Mouse (Mus musculus) Patski (cell line): ENCODE measurements around the gene Cdhr4. TPM values are rescaled to one million over a fixed set of nuclear protein-coding genes. Genes with fewer than 3 reads are reported as not detected.

ENCODE experiments used
- ATAC-seq: fragments of 100-300 bp; one replicate; pipeline ENCODE4 v1.8.0; 2021
- CTCF ChIA-PET: fragments of 350-600 bp; sonication (Branson Sonifier 250); formaldehyde crosslinking; loops from one replicate; lab custom pipeline; 2022; ENCODE audit warnings: inconsistent platforms; lab: Charles Lee
- POLR2A ChIA-PET: fragments of 350-600 bp; sonication (Branson Sonifier 250); formaldehyde crosslinking; loops from one replicate; lab custom pipeline; 2022; ENCODE audit warnings: antibody characterized with exemption, inconsistent platforms; lab: Charles Lee
- DNase-seq: peaks from one replicate; pipeline ENCODE4 v3.0.0-alpha.2; 2011; ENCODE audit warnings: low read depth, low spot score
- H3K27me3 ChIP-seq: fragments of 371-371 bp; one replicate; pipeline ENCODE4 v1.5.1; 2021
- CTCF ChIP-seq: fragments of 100-300 bp; IDR thresholded peaks from one replicate; pipeline ENCODE4 v1.5.1; 2021
- in situ Hi-C: fragments of 300-500 bp; cut with MboI; formaldehyde crosslinking; loops from 3 replicates; pipeline ENCODE4 v1.11.1; 2018; ENCODE audit warnings: low pct_unique_long_range_greater_than_20kb, mixed read lengths
- polyA plus RNA-seq: library from polyadenylated mRNA; unstranded; gene quantifications from one replicate; pipeline ENCODE4 v1.2.3, GENCODE M21; 2021

Gene Cdhr4
- polyA plus RNA-seq, 1 experiment from 2014 or later: not detected

- TF ChIP-seq CTCF: no peak
- DNase-seq: no peak
- in situ Hi-C loops: loop anchor here (5.0 kb wide), 1 partner anchor 54 kb away; the partner anchor contains the start of gene Mst1r
- ChIA-PET POLR2A (interaction anchor here (1.3 kb wide), 1 partner anchor 57 kb away, joined by 3 read pairs; no protein-coding TSS in a partner anchor), CTCF (interaction anchor here (1.0 to 4.6 kb wide), 13 partner anchors 10 to 106 kb away, joined by 3 to 65 read pairs (median 4); partner anchors contain the start of genes Mst1r and Uba7)
- H3K27me3 ChIP-seq: no peaks in the 10 kb centered on the region
- ATAC-seq: no peak
Observed at GRCm38 (mm10) chr9:107961351-107961762, 30.9 kb upstream of the Cdhr4 start.

- ATAC-seq (no peak), DNase-seq (no peak)
- in situ Hi-C loops: loop anchor here (5.0 kb wide), 1 partner anchor 55 kb away; the partner anchor contains the start of gene Mst1r
- CTCF ChIA-PET: interaction anchor here (1.0 to 4.6 kb wide), 12 partner anchors 10 to 89 kb away, joined by 3 to 65 read pairs (median 4); partner anchors contain the start of genes Mst1r and Uba7
- no peaks in the 10 kb centered on the region for H3K27me3 ChIP-seq
- peak; percentile 67 for TF ChIP-seq CTCF
- POLR2A ChIA-PET: interaction anchor here (1.3 kb wide), 1 partner anchor 57 kb away, joined by 3 read pairs; no protein-coding TSS in a partner anchor
Observed at GRCm38 (mm10) chr9:107961881-107962280, 30.4 kb upstream of the Cdhr4 start.

- ATAC-seq: no peak
- TF ChIP-seq CTCF: no peak
- in situ Hi-C loops: loop anchor here (5.0 kb wide), 1 partner anchor 56 kb away; the partner anchor contains the start of gene Mst1r
- no peaks in the 10 kb centered on the region for H3K27me3 ChIP-seq
- POLR2A ChIA-PET: interaction anchor here (1.1 to 1.5 kb wide), 3 partner anchors 10 to 58 kb away, joined by 3 to 4 read pairs (median 4); partner anchors contain the start of gene Gm20661
- CTCF ChIA-PET: interaction anchor here (0.9 to 4.6 kb wide), 6 partner anchors 11 to 88 kb away, joined by 3 to 65 read pairs (median 9); partner anchors contain the start of genes Mst1r and Uba7
- DNase-seq: no peak
Observed at GRCm38 (mm10) chr9:107962916-107963315, 29.4 kb upstream of the Cdhr4 start.

GRCm38 (mm10) chr9:107963700-107964099 is 28.6 kb upstream of the Cdhr4 start:
- TF ChIP-seq CTCF: peak; percentile 96
- peak; percentile 51 for DNase-seq
- in situ Hi-C loops: loop anchor here (5.0 kb wide), 1 partner anchor 56 kb away; the partner anchor contains the start of gene Mst1r
- H3K27me3 ChIP-seq: no peaks in the 10 kb centered on the region
- ChIA-PET CTCF (interaction anchor here (0.8 to 4.6 kb wide), 8 partner anchors 11 to 90 kb away, joined by 3 to 65 read pairs (median 4); partner anchors contain the start of genes Amigo3, Gm20661, Mst1r and Uba7), POLR2A (interaction anchor here (1.5 kb wide), 2 partner anchors 9 to 19 kb away, joined by 3 to 4 read pairs; partner anchors contain the start of gene Gm20661)
- ATAC-seq: peak; percentile 57

GRCm38 (mm10) chr9:107964681-107965080 is 27.6 kb upstream of the Cdhr4 start:
- in situ Hi-C loops: loop anchor here (5.0 kb wide), 2 partner anchors 57 to 93 kb away; partner anchors contain the start of gene Mst1r
- no peak for DNase-seq
- ChIA-PET CTCF (interaction anchor here (0.9 to 1.3 kb wide), 2 partner anchors 89 to 102 kb away, joined by 3 read pairs; partner anchors contain the start of gene Amigo3), POLR2A (interaction anchor here (1.5 kb wide), 1 partner anchor 8 kb away, joined by 3 read pairs; no protein-coding TSS in a partner anchor)
- no peak for TF ChIP-seq CTCF
- no peak for ATAC-seq
- no peaks in the 10 kb centered on the region for H3K27me3 ChIP-seq

GRCm38 (mm10) chr9:107966676-107967075 is 25.6 kb upstream of the Cdhr4 start:
- in situ Hi-C loops: loop anchor here (5.0 kb wide), 1 partner anchor 91 kb away; no protein-coding TSS in a partner anchor
- ChIA-PET CTCF (interaction anchor here (1.1 to 1.4 kb wide), 2 partner anchors 60 to 62 kb away, joined by 3 to 4 read pairs; partner anchors contain the start of gene Mst1r), POLR2A (no interaction called here)
- no peak for ATAC-seq
- no peak for DNase-seq
- no peak for TF ChIP-seq CTCF
- H3K27me3 ChIP-seq: no peaks in the 10 kb centered on the region

GRCm38 (mm10) chr9:107967437-107967836 is 24.9 kb upstream of the Cdhr4 start:
- ChIA-PET CTCF (interaction anchor here (1.1 to 1.4 kb wide), 2 partner anchors 60 to 63 kb away, joined by 3 to 4 read pairs; partner anchors contain the start of gene Mst1r), POLR2A (no interaction called here)
- TF ChIP-seq CTCF: no peak
- in situ Hi-C loops: loop anchor here (5.0 kb wide), 1 partner anchor 90 kb away; no protein-coding TSS in a partner anchor
- H3K27me3 ChIP-seq: no peaks in the 10 kb centered on the region
- ATAC-seq: no peak
- DNase-seq: no peak

GRCm38 (mm10) chr9:107968531-107968930 is 23.8 kb upstream of the Cdhr4 start:
- no peak for DNase-seq
- TF ChIP-seq CTCF: no peak
- in situ Hi-C loops: loop anchor here (5.0 kb wide), 1 partner anchor 89 kb away; no protein-coding TSS in a partner anchor
- CTCF ChIA-PET: interaction anchor here (1.0 kb wide), 1 partner anchor 85 kb away, joined by 3 read pairs; the partner anchor contains the start of gene Amigo3
- H3K27me3 ChIP-seq: no peaks in the 10 kb centered on the region
- no peak for ATAC-seq
- POLR2A ChIA-PET: no interaction called here

GRCm38 (mm10) chr9:107970311-107970710 is 22.0 kb upstream of the Cdhr4 start:
- TF ChIP-seq CTCF: no peak
- ATAC-seq (no peak), DNase-seq (no peak)
- H3K27me3 ChIP-seq: no peaks in the 10 kb centered on the region
- ChIA-PET CTCF (no interaction called here), POLR2A (no interaction called here)
- in situ Hi-C loops: no loop called here
